Mouse (Mus musculus): ENCODE measurements around the gene Msx1.
"Not testable (repeated sequence)": the region's sequence is repeated elsewhere in the genome, so short reads cannot be mapped to it uniquely, and the experiment has no call there.

Msx1 gene

GRCm38 (mm10) chr5:37824461-37824795 is at the start of gene Msx1:
Gene Msx1, minus strand, starts transcription at chr5:37824583.
- DNase-seq, result peak; percentile 27

DNA sequence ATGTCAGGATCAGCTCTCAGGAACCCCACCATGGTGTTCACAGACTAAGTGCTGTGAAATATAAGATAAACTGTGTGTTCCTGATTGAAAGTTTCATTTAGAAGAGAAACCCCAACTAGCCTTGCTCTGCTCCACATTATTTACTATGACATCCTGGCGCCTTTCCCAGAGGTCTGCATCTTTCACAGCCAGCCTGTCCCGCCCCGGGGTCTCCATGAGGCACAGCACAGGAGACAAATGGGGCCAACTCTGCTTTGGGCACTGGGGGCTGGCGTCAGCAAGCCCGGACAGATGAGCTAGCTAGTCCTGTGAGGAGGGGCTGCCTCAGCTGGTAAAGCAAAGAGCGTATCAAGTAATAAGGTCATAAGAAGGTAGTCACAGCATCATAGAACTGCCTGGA is 41.1 kb upstream of the Msx1 start:
- DNase-seq, result no peak

DNA sequence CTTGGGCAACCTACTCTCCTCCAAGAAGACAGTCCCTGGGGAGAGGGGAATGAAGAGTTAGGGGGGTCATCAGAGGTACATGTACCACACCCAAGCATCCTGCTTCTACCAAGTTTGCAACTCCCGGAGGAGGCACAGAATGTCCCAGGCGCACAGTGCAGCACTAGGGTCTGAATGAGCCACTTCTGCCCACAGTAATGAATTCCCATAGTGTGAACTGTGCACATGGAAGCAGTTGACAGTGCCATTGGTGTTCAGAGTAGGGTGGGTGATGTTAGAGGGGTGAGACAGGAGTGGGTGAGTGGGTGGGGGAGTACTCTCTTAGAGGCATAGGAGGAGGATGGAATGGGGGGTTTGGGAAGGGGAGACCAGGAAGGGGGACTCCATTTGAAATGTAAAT is 39.9 kb upstream of the Msx1 start:
- no peak for DNase-seq

- no peak for DNase-seq
Measured at GRCm38 (mm10) chr5:37860846-37861245, 36.5 kb upstream of the Msx1 start.

DNA sequence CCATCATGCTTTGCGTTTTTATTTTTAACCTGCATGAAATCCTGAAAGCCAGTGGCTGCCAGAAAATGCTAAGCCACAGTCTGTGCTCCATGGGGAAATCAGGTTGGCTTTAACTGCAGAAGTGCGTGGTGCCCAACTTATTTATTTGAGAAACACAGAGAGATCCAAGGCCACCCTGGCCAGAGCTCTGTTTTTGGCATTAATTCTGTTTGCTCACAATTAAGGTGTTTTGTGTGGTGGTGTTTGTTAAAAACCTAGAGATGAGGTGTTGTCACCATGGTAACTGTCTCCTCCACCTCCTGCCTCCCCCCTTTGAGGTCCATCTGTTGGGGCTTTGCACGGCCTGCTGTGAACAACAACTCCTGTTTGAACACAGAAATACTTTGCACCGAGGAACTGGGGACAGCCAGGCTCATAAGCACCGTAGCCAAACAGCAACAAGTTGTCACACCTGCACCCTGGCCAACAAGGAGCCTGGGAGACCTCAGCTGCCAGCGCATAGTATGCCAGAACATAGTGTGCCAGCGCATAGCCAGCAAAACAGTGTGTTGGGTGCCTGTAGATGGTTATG is 35.9 kb upstream of the Msx1 start:
- peak; percentile 86 for DNase-seq

DNA sequence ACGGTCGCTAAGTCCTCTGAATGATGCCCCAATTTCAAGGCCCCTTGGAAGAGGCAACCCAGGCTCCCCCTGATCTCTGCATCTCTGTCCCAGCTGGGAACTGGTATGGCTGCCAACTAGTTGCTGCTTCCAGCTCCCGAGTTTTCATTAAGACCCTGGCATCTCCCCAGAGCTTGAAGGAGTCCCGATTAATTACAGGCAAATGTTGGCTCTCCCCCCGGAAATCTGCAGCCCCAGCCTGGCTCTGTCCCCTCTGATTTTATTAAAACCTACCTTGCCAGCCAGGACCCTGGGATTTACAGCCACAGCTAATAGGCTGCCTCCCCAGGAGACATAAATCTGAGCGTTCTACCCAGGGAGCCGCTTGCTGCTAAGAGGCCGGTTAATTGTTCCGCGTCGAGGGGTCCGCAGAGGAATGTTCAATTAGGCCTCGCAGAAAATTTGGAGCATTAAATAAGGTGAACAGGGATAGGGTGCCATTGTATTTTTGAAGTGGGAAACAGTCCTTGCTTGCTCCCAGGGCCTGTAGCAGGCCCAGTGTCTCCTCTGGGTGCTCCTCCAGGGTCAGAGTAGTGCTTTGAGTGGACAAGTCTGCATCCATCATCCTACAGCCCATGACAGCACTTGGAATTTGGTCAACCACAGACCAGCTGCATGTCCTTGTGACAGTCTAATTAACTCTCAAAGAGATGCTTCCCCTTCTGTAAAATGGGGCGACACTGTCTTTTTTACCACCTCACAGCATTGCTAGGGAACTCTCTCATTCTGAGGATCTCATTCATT is 33.6 kb upstream of the Msx1 start:
- peak; percentile 63 for DNase-seq

DNA sequence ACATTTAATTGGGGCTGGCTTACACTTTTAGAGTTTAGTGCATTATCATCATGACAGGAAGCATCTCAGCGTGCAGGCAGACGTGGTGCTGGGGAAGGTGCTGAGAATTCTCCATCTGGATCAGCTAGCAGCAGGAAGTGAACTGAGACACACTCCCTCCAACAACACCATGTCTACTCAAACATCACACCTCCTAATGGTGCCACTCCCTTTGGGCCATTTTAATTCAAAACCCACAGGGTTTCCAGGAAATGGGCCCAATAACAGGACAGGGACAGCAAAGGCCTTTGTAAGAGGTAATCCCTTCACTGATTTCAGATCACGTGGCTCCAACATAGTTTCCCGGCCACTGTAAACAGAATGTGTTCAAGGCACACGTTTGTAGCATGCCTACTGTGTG is 31.7 kb upstream of the Msx1 start:
- no peak for DNase-seq

DNA sequence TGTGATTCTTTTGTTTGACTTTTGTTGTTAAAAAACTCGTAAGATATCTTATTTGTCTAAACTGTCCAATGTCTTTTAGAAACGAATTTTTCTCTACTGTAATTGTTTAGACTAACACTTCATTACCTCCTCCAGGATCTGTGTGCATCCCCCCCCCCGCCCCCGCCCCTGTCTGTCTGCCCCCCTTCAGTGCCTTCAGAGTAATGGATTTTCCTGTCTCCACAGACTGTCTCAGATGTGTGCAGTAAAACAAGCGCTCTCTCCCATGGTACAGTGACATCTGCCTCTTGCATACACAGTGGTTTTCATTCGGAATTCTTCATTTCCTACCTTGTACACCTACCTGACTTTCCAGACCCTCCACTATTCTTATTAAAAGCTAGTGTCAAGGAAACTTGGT is 29.9 kb upstream of the Msx1 start:
- DNase-seq, result no peak

- DNase-seq, result no peak
Measured at GRCm38 (mm10) chr5:37851305-37851982, 27.1 kb upstream of the Msx1 start.

GRCm38 (mm10) chr5:37848991-37849719 is 24.8 kb upstream of the Msx1 start:
- DNase-seq, result no peak

DNA sequence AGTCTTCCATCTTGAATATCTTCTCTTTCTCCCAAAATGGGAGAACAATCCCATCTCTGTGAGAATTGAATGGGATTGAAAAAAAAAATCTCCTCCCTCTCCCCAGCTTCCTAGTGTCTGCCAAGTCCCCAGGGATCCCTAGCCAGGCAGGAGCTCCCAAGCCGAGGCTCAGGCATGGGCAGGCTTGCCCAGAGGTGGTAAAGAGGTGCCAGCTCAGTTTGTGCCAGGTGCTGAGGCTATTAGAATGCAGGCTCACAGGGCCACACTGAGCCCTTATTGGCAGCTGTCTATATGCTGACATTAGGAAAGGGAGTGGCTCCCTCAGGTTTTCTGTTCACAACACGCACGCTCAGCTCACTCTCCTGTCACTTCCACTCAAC is 11.9 kb upstream of the Msx1 start:
- DNase-seq, result no peak

GRCm38 (mm10) chr5:37835590-37836266 is 11.3 kb upstream of the Msx1 start:
- no peak for DNase-seq

DNA sequence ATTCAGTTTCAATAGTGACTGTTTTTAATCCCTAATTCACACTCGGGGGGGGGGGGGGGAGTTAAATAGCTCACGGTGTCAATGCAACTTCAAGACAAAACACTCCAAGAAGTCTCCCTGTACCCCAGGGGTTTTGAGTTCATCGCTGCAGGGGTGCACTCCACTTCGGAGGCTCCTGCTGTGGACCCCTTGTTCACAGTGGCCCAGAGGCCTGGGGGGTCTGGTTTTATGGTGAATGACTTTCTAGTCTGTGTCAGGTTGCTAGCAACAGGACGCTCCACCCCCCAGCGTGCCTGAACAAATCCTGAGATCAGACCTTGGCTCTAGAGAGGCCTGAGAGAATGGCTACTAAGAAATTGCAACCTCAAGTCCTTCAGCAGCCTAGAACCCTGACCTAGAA is 8.4 kb upstream of the Msx1 start:
- DNase-seq, result no peak

- no peak for DNase-seq
Measured at GRCm38 (mm10) chr5:37832031-37832430, 7.6 kb upstream of the Msx1 start.

- DNase-seq, result not testable (repeated sequence)
Measured at GRCm38 (mm10) chr5:37830436-37830835, 6.1 kb upstream of the Msx1 start.

DNA sequence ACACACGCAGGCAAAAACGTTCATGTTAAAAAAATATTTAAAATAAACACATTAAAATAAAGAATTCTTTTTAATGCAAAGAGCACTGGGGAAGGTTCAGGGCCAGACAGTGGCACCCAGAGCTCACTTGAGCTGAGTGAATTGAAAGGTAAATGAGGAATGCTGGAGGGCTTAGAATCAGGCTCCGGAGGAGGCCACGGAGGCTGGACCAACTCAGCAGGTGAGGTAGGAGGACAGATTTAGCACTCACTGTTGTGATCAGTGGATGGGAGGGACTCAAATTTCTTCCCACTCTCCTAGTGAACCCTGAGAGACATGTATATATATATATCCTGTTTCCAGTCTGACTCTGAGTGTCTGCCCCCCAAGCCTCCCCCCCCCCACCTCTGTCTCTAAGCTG is 5.5 kb upstream of the Msx1 start:
- no peak for DNase-seq

- no peak for DNase-seq
Measured at GRCm38 (mm10) chr5:37829296-37829670, 4.9 kb upstream of the Msx1 start.

GRCm38 (mm10) chr5:37828591-37829295 is 4.4 kb upstream of the Msx1 start:
- no peak for DNase-seq

- DNase-seq, result no peak
Measured at GRCm38 (mm10) chr5:37828001-37828400, 3.6 kb upstream of the Msx1 start.

DNA sequence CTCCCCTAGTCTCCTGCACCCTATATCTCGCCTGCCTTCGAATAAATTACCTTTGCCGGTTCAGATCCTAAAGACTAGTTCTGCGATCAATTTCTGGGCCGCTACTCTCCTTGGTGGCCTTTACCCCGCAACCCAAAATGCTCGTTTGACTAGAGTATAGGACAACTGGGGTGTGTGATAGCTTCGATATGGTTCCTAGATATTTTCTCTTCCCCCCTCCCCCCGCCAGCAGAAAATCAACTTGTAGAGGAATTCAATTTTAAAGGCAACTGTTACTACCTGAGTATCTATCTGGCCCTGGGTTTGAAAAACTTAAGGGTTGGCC is 3.2 kb upstream of the Msx1 start:
- no peak for DNase-seq

DNA sequence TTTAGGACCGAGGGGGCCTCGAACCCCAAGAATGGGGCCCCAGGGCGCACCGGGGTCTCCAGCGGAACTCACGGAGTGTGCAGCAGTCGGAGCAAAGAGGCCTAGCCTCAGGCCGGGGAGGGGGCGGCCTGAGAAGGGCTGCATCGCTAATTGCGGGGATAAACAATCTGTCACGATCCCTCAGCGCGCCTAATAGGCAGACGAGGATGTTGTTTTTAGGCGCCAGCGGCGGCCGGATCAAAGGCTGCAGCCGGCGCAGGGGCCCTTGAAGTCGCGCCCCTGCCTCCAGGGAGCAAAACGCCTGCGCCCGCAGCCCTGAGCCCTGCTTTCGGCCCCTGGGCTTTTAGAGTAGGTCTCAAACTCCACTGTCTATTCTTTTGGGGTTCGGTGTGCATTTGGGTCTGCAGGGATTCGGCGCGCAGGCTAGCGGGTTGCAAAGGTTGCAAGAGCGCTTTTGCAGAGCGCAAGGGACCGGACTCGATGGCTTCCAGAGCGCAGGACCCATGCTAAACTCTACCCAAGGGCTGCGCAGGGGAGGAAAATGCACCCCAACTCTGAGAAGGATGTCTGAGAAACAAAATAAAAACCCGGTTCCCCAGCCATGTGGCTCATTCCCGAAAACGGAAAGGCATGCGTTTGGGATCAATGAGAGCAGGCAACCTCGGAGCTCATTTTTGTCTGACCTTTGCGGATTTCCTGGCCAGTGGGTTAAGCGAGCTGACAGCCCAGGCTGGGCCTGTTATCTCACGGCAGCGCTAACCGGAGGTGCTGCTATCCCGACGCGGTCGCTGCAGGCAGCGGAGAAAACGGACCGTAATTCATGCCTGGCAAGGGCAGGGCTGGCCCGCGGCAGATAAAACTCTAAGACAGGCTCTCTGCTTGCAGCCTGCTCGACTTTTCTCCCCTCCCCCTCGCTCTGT is 2.6 kb upstream of the Msx1 start:
- no peak for DNase-seq
